Mouse (Mus musculus) ovary, adult 18-20 months (tissue): ENCODE measurements around the gene D930048N14Rik.
A peak's percentile ranks its signal among the peaks of the same experiment; 100 is the strongest.
"Not testable (repeated sequence)": the region's sequence is repeated elsewhere in the genome, so short reads cannot be mapped to it uniquely, and the experiment has no call there.

Source experiments
- DNase-seq: peaks from one replicate; pipeline ENCODE4 v3.0.0; 2022; ENCODE audit warnings: low spot score, mixed read lengths

Gene D930048N14Rik

GRCm38 (mm10) chr11:51653736-51654135 is 3.0 kb downstream of the D930048N14Rik start:
- no peak for DNase-seq

- DNase-seq = no peak
These were observed 4.1 kb downstream of the D930048N14Rik start for GRCm38 (mm10) chr11:51654891-51655290.

GRCm38 (mm10) chr11:51656798-51657521 is 6.2 kb downstream of the D930048N14Rik start:
- no peak for DNase-seq

- no peak for DNase-seq
These were observed 7.5 kb downstream of the D930048N14Rik start for GRCm38 (mm10) chr11:51658291-51658690.

GRCm38 (mm10) chr11:51658705-51659104 is 8.0 kb downstream of the D930048N14Rik start:
- no peak for DNase-seq

GRCm38 (mm10) chr11:51661867-51662365 is 11.2 kb downstream of the D930048N14Rik start:
- DNase-seq = no peak

- no peak for DNase-seq
These were observed 11.9 kb downstream of the D930048N14Rik start for GRCm38 (mm10) chr11:51662632-51663031.

GRCm38 (mm10) chr11:51664747-51665146 is 14.0 kb downstream of the D930048N14Rik start:
- not testable (repeated sequence) for DNase-seq

- DNase-seq = no peak
These were observed 20.1 kb downstream of the D930048N14Rik start for GRCm38 (mm10) chr11:51670846-51671245.

- no peak for DNase-seq
These were observed 20.6 kb downstream of the D930048N14Rik start for GRCm38 (mm10) chr11:51671376-51671775.

- peak; percentile 50 for DNase-seq
These were observed 22.5 kb downstream of the D930048N14Rik start for GRCm38 (mm10) chr11:51673291-51673690.

- no peak for DNase-seq
These were observed 24.6 kb downstream of the D930048N14Rik start for GRCm38 (mm10) chr11:51675386-51675785.

- no peak for DNase-seq
These were observed 27.1 kb downstream of the D930048N14Rik start for GRCm38 (mm10) chr11:51677737-51678418.

GRCm38 (mm10) chr11:51679466-51679865 is 28.7 kb downstream of the D930048N14Rik start:
- no peak for DNase-seq

GRCm38 (mm10) chr11:51681324-51681975 is 30.7 kb downstream of the D930048N14Rik start:
- peak; percentile 75 for DNase-seq

- no peak for DNase-seq
These were observed 31.2 kb downstream of the D930048N14Rik start for GRCm38 (mm10) chr11:51681976-51682374.

GRCm38 (mm10) chr11:51688330-51689328 is 37.9 kb downstream of the D930048N14Rik start, which contains the start of gene 0610009B22Rik:
Gene 0610009B22Rik, minus strand, starts transcription at chr11:51688874.
- peak; percentile 100 for DNase-seq

GRCm38 (mm10) chr11:51689343-51689742 is 38.6 kb downstream of the D930048N14Rik start:
- no peak for DNase-seq

GRCm38 (mm10) chr11:51690597-51690996 is 39.8 kb downstream of the D930048N14Rik start:
- DNase-seq = not testable (repeated sequence)

GRCm38 (mm10) chr11:51694984-51695383 is 44.2 kb downstream of the D930048N14Rik start:
- DNase-seq = no peak

- no peak for DNase-seq
These were observed 52.1 kb downstream of the D930048N14Rik start for GRCm38 (mm10) chr11:51702831-51703230.
